Mouse (Mus musculus): ENCODE measurements around the gene Nfkbiz. TPM values are rescaled to one million over a fixed set of nuclear protein-coding genes. Genes with fewer than 3 reads are reported as not detected.
"Not testable (repeated sequence)": the region's sequence is repeated elsewhere in the genome, so short reads cannot be mapped to it uniquely, and the experiment has no call there.

Gene Nfkbiz
- polyA plus RNA-seq, 1 experiment from 2014 or later, result 1.8 TPM

- Histone ChIP-seq H3K27ac (ENCODE audit: low read depth, low read length) (no peak overlapping the region), H3K9me3 (ENCODE audit: control insufficient read depth, low read length) (no peaks in the 10 kb centered on the region), H3K36me3 (ENCODE audit: control insufficient read depth, insufficient read depth, low read length) (no peaks in the 10 kb centered on the region), H3K4me2 (ENCODE audit: low read length) (peak overlapping the region; percentile 79), H3K9ac (ENCODE audit: low read depth, low read length) (peak overlapping the region; percentile 74), H3K4me1 (ENCODE audit: control insufficient read depth, insufficient read depth, low read depth, low read length) (no peaks in the 10 kb centered on the region), H3K27me3 (replicated peaks; ENCODE audit: control insufficient read depth, insufficient read depth, low read length) (no peaks in the 10 kb centered on the region), H3K4me3 (ENCODE audit: low read length) (peak overlapping the region; percentile 65)
- no peak for ATAC-seq
- WGBS, result 5% methylated on average over 3 of the region's 3 CpGs
Measured at GRCm38 (mm10) chr16:55838129-55838509, 580 bp downstream of the Nfkbiz start.

- not testable (repeated sequence) for ATAC-seq; H3K9me3 ChIP-seq (ENCODE audit: control insufficient read depth, low read length); H3K36me3 ChIP-seq (ENCODE audit: control insufficient read depth, insufficient read depth, low read length); H3K9ac ChIP-seq (ENCODE audit: low read depth, low read length); H3K27ac ChIP-seq (ENCODE audit: low read depth, low read length); H3K4me1 ChIP-seq (ENCODE audit: control insufficient read depth, insufficient read depth, low read depth, low read length); H3K27me3 ChIP-seq (replicated peaks; ENCODE audit: control insufficient read depth, insufficient read depth, low read length); H3K4me3 ChIP-seq (ENCODE audit: low read length)
- WGBS, result 95% methylated on average over 8 of the region's 8 CpGs
- H3K4me2 ChIP-seq (ENCODE audit: low read length), result peak overlapping the region; percentile 79
Measured at GRCm38 (mm10) chr16:55837653-55838052, 1.0 kb downstream of the Nfkbiz start.

- ATAC-seq, result no peak
- H3K4me2 ChIP-seq (ENCODE audit: low read length), result no peak overlapping the region
- H3K9me3 ChIP-seq (ENCODE audit: control insufficient read depth, low read length), result no peaks in the 10 kb centered on the region
- H3K27ac ChIP-seq (ENCODE audit: low read depth, low read length), result no peak overlapping the region
- H3K4me3 ChIP-seq (ENCODE audit: low read length), result no peak overlapping the region
- 84% methylated on average over 2 of the region's 2 CpGs for WGBS
- H3K36me3 ChIP-seq (ENCODE audit: control insufficient read depth, insufficient read depth, low read length), result no peaks in the 10 kb centered on the region
- H3K27me3 ChIP-seq (replicated peaks; ENCODE audit: control insufficient read depth, insufficient read depth, low read length), result no peaks in the 10 kb centered on the region
- no peaks in the 10 kb centered on the region for H3K4me1 ChIP-seq (ENCODE audit: control insufficient read depth, insufficient read depth, low read depth, low read length)
- H3K9ac ChIP-seq (ENCODE audit: low read depth, low read length), result no peak overlapping the region
Measured at GRCm38 (mm10) chr16:55837168-55837567, 1.5 kb downstream of the Nfkbiz start.

- no peaks in the 10 kb centered on the region for H3K36me3 ChIP-seq (ENCODE audit: control insufficient read depth, insufficient read depth, low read length)
- no peak overlapping the region for H3K4me3 ChIP-seq (ENCODE audit: low read length)
- no peaks in the 10 kb centered on the region for H3K27me3 ChIP-seq (replicated peaks; ENCODE audit: control insufficient read depth, insufficient read depth, low read length)
- H3K4me2 ChIP-seq (ENCODE audit: low read length), result no peak overlapping the region
- no peaks in the 10 kb centered on the region for H3K4me1 ChIP-seq (ENCODE audit: control insufficient read depth, insufficient read depth, low read depth, low read length)
- ATAC-seq, result no peak
- no peak overlapping the region for H3K9ac ChIP-seq (ENCODE audit: low read depth, low read length)
- no peak overlapping the region for H3K27ac ChIP-seq (ENCODE audit: low read depth, low read length)
- H3K9me3 ChIP-seq (ENCODE audit: control insufficient read depth, low read length), result no peaks in the 10 kb centered on the region
Measured at GRCm38 (mm10) chr16:55835798-55836197, 2.9 kb downstream of the Nfkbiz start.

GRCm38 (mm10) chr16:55832617-55833016 lies 6.1 kb downstream of the Nfkbiz start:
- Histone ChIP-seq H3K4me2 (ENCODE audit: low read length) (no peak overlapping the region), H3K36me3 (ENCODE audit: control insufficient read depth, insufficient read depth, low read length) (no peaks in the 10 kb centered on the region), H3K27me3 (replicated peaks; ENCODE audit: control insufficient read depth, insufficient read depth, low read length) (no peaks in the 10 kb centered on the region), H3K27ac (ENCODE audit: low read depth, low read length) (no peak overlapping the region), H3K4me1 (ENCODE audit: control insufficient read depth, insufficient read depth, low read depth, low read length) (no peaks in the 10 kb centered on the region), H3K4me3 (ENCODE audit: low read length) (no peak overlapping the region), H3K9me3 (ENCODE audit: control insufficient read depth, low read length) (no peaks in the 10 kb centered on the region), H3K9ac (ENCODE audit: low read depth, low read length) (no peak overlapping the region)
- ATAC-seq, result no peak
- 86% methylated on average over 8 of the region's 8 CpGs for WGBS

- no peaks in the 10 kb centered on the region for H3K4me1 ChIP-seq (ENCODE audit: control insufficient read depth, insufficient read depth, low read depth, low read length)
Measured at GRCm38 (mm10) chr16:55832040-55832439, 6.7 kb downstream of the Nfkbiz start.

GRCm38 (mm10) chr16:55831451-55831850 lies 7.2 kb downstream of the Nfkbiz start:
- H3K4me3 ChIP-seq (ENCODE audit: low read length), result no peak overlapping the region
- 96% methylated on average over 1 of the region's 1 CpGs for WGBS
- no peak for ATAC-seq
- no peak overlapping the region for H3K27ac ChIP-seq (ENCODE audit: low read depth, low read length)
- no peaks in the 10 kb centered on the region for H3K9me3 ChIP-seq (ENCODE audit: control insufficient read depth, low read length)
- no peak overlapping the region for H3K4me2 ChIP-seq (ENCODE audit: low read length)
- no peaks in the 10 kb centered on the region for H3K4me1 ChIP-seq (ENCODE audit: control insufficient read depth, insufficient read depth, low read depth, low read length)
- no peaks in the 10 kb centered on the region for H3K36me3 ChIP-seq (ENCODE audit: control insufficient read depth, insufficient read depth, low read length)
- H3K27me3 ChIP-seq (replicated peaks; ENCODE audit: control insufficient read depth, insufficient read depth, low read length), result no peaks in the 10 kb centered on the region
- H3K9ac ChIP-seq (ENCODE audit: low read depth, low read length), result no peak overlapping the region

More at GRCm38 (mm10) chr16:55832040-55832439, 6.7 kb downstream of the Nfkbiz start:
- WGBS, result 94% methylated on average over 6 of the region's 6 CpGs
- ATAC-seq, result no peak
- Histone ChIP-seq H3K4me3 (ENCODE audit: low read length) (no peak overlapping the region), H3K9ac (ENCODE audit: low read depth, low read length) (no peak overlapping the region), H3K36me3 (ENCODE audit: control insufficient read depth, insufficient read depth, low read length) (no peaks in the 10 kb centered on the region), H3K27ac (ENCODE audit: low read depth, low read length) (no peak overlapping the region), H3K27me3 (replicated peaks; ENCODE audit: control insufficient read depth, insufficient read depth, low read length) (no peaks in the 10 kb centered on the region), H3K9me3 (ENCODE audit: control insufficient read depth, low read length) (no peaks in the 10 kb centered on the region), H3K4me2 (ENCODE audit: low read length) (no peak overlapping the region)

GRCm38 (mm10) chr16:55823398-55824155 lies 15.1 kb downstream of the Nfkbiz start:
- 52% methylated on average over 11 of the region's 11 CpGs for WGBS

GRCm38 (mm10) chr16:55822741-55823397 lies 15.8 kb downstream of the Nfkbiz start:
- ATAC-seq, result no peak
- peak overlapping the region; percentile 89 for H3K4me3 ChIP-seq (ENCODE audit: low read length)
- peaks cover 8% of the 10 kb centered on the region for H3K4me1 ChIP-seq (ENCODE audit: control insufficient read depth, insufficient read depth, low read depth, low read length)
- peaks cover 4% of the 10 kb centered on the region for H3K36me3 ChIP-seq (ENCODE audit: control insufficient read depth, insufficient read depth, low read length)
- no peak overlapping the region; the same call in 1 of the 2 replicates for H3K9ac ChIP-seq (ENCODE audit: low read depth, low read length)
- no peak overlapping the region for H3K27ac ChIP-seq (ENCODE audit: low read depth, low read length)
- 49% methylated on average over 18 of the region's 18 CpGs for whole genome bisulfite sequencing
- peak overlapping the region; percentile 92 for H3K4me2 ChIP-seq (ENCODE audit: low read length)
- no peaks in the 10 kb centered on the region for H3K27me3 ChIP-seq (replicated peaks; ENCODE audit: control insufficient read depth, insufficient read depth, low read length)
- H3K9me3 ChIP-seq (ENCODE audit: control insufficient read depth, low read length), result no peaks in the 10 kb centered on the region

More at GRCm38 (mm10) chr16:55823398-55824155, 15.1 kb downstream of the Nfkbiz start:
- Histone ChIP-seq H3K4me2 (ENCODE audit: low read length) (no peak overlapping the region), H3K9ac (ENCODE audit: low read depth, low read length) (no peak overlapping the region), H3K4me1 (ENCODE audit: control insufficient read depth, insufficient read depth, low read depth, low read length) (peaks cover 8% of the 10 kb centered on the region), H3K9me3 (ENCODE audit: control insufficient read depth, low read length) (no peaks in the 10 kb centered on the region), H3K27me3 (replicated peaks; ENCODE audit: control insufficient read depth, insufficient read depth, low read length) (no peaks in the 10 kb centered on the region), H3K27ac (ENCODE audit: low read depth, low read length) (no peak overlapping the region), H3K36me3 (ENCODE audit: control insufficient read depth, insufficient read depth, low read length) (no peaks in the 10 kb centered on the region), H3K4me3 (ENCODE audit: low read length) (no peak overlapping the region)
- ATAC-seq, result no peak

Measured in hindbrain, embryonic 16.5 days (tissue).